Mouse (Mus musculus) urinary bladder, adult 18-20 months (tissue): ENCODE measurements around the gene Sap30bp.

Source experiments
- DNase-seq, 2 experiments: peaks; one replicate each; pipeline ENCODE4 v3.0.0; 2022; ENCODE audit warnings: low spot score in 2 of 2, mixed read lengths in 2 of 2

The Sap30bp gene

GRCm38 (mm10) chr11:115999538-116000143 is 66.6 kb downstream of the Sap30bp start:
- DNase-seq: peak in 1 of 2 experiments; percentile 43

GRCm38 (mm10) chr11:116000607-116001006 is 67.5 kb downstream of the Sap30bp start:
- no peak for DNase-seq

- no peak for DNase-seq
These were observed 68.6 kb downstream of the Sap30bp start for GRCm38 (mm10) chr11:116001725-116002124.

- no peak for DNase-seq
These were observed 69.8 kb downstream of the Sap30bp start for GRCm38 (mm10) chr11:116002894-116003293.

- DNase-seq: no peak
These were observed 71.2 kb downstream of the Sap30bp start for GRCm38 (mm10) chr11:116004186-116004823.

- peak; percentile 43 to 72 for DNase-seq
These were observed 72.0 kb downstream of the Sap30bp start for GRCm38 (mm10) chr11:116004840-116005700.

- no peak for DNase-seq
These were observed 72.8 kb downstream of the Sap30bp start for GRCm38 (mm10) chr11:116005701-116006419.

- no peak for DNase-seq
These were observed 74.2 kb downstream of the Sap30bp start for GRCm38 (mm10) chr11:116007095-116007850.

GRCm38 (mm10) chr11:116008411-116008810 is 75.3 kb downstream of the Sap30bp start:
- DNase-seq: no peak

GRCm38 (mm10) chr11:116008832-116009375 is 75.8 kb downstream of the Sap30bp start:
- DNase-seq: no peak

GRCm38 (mm10) chr11:116009661-116010060 is 76.6 kb downstream of the Sap30bp start:
- no peak for DNase-seq

- DNase-seq: no peak
These were observed 77.1 kb downstream of the Sap30bp start for GRCm38 (mm10) chr11:116010146-116010545.

GRCm38 (mm10) chr11:116010948-116011347 is 77.9 kb downstream of the Sap30bp start:
- DNase-seq: no peak

GRCm38 (mm10) chr11:116011529-116012261 is 78.6 kb downstream of the Sap30bp start:
- no peak for DNase-seq

GRCm38 (mm10) chr11:116012262-116012947 is 79.3 kb downstream of the Sap30bp start, which contains the start of gene Galk1:
Gene Galk1 (minus strand): TSS chr11:116012719.
- peak; percentile 84 for DNase-seq

- no peak for DNase-seq
These were observed 81.7 kb downstream of the Sap30bp start for GRCm38 (mm10) chr11:116014821-116015220.
